In the genomic region with DNA sequence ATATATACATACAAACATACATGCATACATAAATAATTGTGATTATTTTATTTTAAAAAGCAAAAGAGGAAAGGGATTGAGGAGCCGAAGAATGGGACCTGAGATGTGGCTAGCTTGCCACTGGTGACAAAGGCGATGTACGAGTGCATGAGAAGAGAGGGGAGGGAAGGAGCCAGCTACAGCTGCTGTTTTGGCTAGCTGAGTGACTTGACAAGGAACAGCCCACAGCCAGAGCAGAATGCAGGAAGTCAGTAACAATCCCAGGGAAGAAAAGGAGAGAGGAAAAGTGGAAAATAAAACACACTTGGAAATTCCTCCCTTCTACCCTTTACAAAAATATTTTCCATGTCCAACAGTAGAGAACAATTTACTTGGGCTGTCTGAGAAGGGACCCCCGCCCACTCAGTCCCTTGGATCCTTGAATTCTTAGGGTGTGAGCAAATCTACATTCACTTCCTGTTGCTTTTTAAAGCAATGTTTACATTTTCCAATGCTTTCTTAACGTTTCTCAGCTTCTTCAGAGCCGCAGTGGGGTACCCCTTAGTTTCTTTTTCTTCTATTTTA, we compare ENCODE assay signal across 12 mouse cellular contexts.
A peak's percentile ranks its signal among the peaks of the same experiment; 100 is the strongest.
DNase-seq lines count a peak whose midpoint lies in the region; ATAC-seq and TF ChIP-seq lines count a peak whose summit lies in the region.
"Had no signal": no experiment of that assay in that cellular context is flagged by ENCODE, and none has a peak within 500 bp of the region (broad histone marks: within the 10 kb centered on the region; RNA-seq: fewer than 3 reads in every experiment).

No protein-coding gene starts in this region.

- no peaks in the 10 kb centered on the region for H3K79me3 ChIP-seq in C2C12 (ENCODE audit: low read depth)

- ATAC-seq in cerebellum, adult (ENCODE audit: insufficient number of reproducible peaks, low FRiP score, low TSS enrichment) = no peak

- no peak overlapping the region for H3K4me3 ChIP-seq in C2C12 (ENCODE audit: insufficient read depth, poor library complexity, severe bottlenecking)
- H3K4me3 ChIP-seq: embryonic facial prominence, embryonic 12.5 days; heart, adult 2 months; left cerebral cortex, adult 2 months; megakaryocyte, embryonic 14.5 days had no signal

- TF ChIP-seq CTCF in C2C12 (IDR thresholded peaks at IDR 0.05; ENCODE audit: control insufficient read depth, insufficient read depth, insufficient read length) = no peak

- no peaks in the 10 kb centered on the region for H3K27me3 ChIP-seq in C2C12 (ENCODE audit: control insufficient read depth, insufficient read depth, insufficient read length)
- H3K27me3 ChIP-seq: embryonic facial prominence, embryonic 12.5 days; megakaryocyte, embryonic 14.5 days had no signal

- intact Hi-C loops in gastrocnemius, postnatal 14 days (cut with DNase I; ENCODE audit: low total_unique reads) = no loop called here

- peak overlapping the region; percentile 3 for H3ac ChIP-seq in C2C12 (ENCODE audit: control insufficient read depth, insufficient read length, low read depth)

- H3K79me2 ChIP-seq in C2C12 (ENCODE audit: control insufficient read depth, insufficient read depth) = no peaks in the 10 kb centered on the region

- H3K36me3 ChIP-seq in C2C12 (ENCODE audit: control insufficient read depth, insufficient read depth) = peaks cover 3% of the 10 kb centered on the region
- H3K36me3 ChIP-seq: embryonic facial prominence, embryonic 12.5 days had no signal

- peak; percentile 19 for DNase-seq in gastrocnemius, postnatal 14 days
- no peak for DNase-seq in gastrocnemius, adult 18-20 months (ENCODE audit: low spot score)
- DNase-seq in heart, adult 8-10 months (ENCODE audit: low spot score) = peak; percentile 38
- peak; percentile 27 for DNase-seq in kidney, postnatal 14 days
- DNase-seq in right cerebral cortex, postnatal 36 days (ENCODE audit: low spot score in 2 of 2) = no peak
- DNase-seq in urinary bladder, postnatal 25 days (ENCODE audit: low spot score) = no peak

TF ChIP-seq in C2C12, 6 proteins besides CTCF, POLR2A, EP300 and RAD21:
- TF ChIP-seq MAX (IDR thresholded peaks at IDR 0.05) = no peak
- no peak for TF ChIP-seq CEBPB (IDR thresholded peaks at IDR 0.05; ENCODE audit: low read depth)
- no peak for TF ChIP-seq MYOG (IDR thresholded peaks at IDR 0.05; ENCODE audit: control insufficient read depth, extremely low read depth, insufficient read length)
- no peak for TF ChIP-seq FOSL1 (IDR thresholded peaks at IDR 0.05; ENCODE audit: insufficient read depth, low read length, poor library complexity, severe bottlenecking)
- TF ChIP-seq USF1 (IDR thresholded peaks at IDR 0.05; ENCODE audit: low read depth) = no peak

Comparison
In these comparisons a context has a peak if more than half of its experiments do, and no peak if none do; other contexts are left out.
1. DNase-seq: peak in gastrocnemius, postnatal 14 days (single experiment), heart, adult 8-10 months (single experiment) and kidney, postnatal 14 days (single experiment); none in gastrocnemius, adult 18-20 months (single experiment), right cerebral cortex, postnatal 36 days (0 of 2) and urinary bladder, postnatal 25 days (single experiment).